Mouse (Mus musculus) bone marrow, adult 2 months (tissue): Measurements from ENCODE around the gene Pias4.

Experiments used
- CTCF ChIP-seq: fragments of 200-500 bp; IDR thresholded peaks from 2 replicates; pipeline ENCODE4 v1.5.1; 2011; ENCODE audit warnings: low read length, control low read depth; ENCODE audit not compliant: control insufficient read depth, insufficient read depth
- POLR2A ChIP-seq: fragments of 200-500 bp; IDR thresholded peaks from 2 replicates; pipeline ENCODE4 v1.6.1; 2011; ENCODE audit warnings: low read depth, mild to moderate bottlenecking, control low read depth, low read length, borderline replicate concordance; ENCODE audit not compliant: control insufficient read depth

- TF ChIP-seq POLR2A = no peak
- TF ChIP-seq CTCF = peak; percentile 28; the same call in 1 of the 2 replicates
Observed at GRCm38 (mm10) chr10:81210154-81210553, 42.4 kb upstream of the Pias4 start.
